Mouse (Mus musculus): Measurements from ENCODE around the gene Glis2. TPM values are rescaled to one million over a fixed set of nuclear protein-coding genes. Genes with fewer than 3 reads are reported as not detected.
A peak's percentile ranks its signal among the peaks of the same experiment; 100 is the strongest.
"Not testable (repeated sequence)": the region's sequence is repeated elsewhere in the genome, so short reads cannot be mapped to it uniquely, and the experiment has no call there.

The Glis2 gene
- 10 to 100 TPM; 35.3 to 43.8 TPM for total RNA-seq (2021)

DNA sequence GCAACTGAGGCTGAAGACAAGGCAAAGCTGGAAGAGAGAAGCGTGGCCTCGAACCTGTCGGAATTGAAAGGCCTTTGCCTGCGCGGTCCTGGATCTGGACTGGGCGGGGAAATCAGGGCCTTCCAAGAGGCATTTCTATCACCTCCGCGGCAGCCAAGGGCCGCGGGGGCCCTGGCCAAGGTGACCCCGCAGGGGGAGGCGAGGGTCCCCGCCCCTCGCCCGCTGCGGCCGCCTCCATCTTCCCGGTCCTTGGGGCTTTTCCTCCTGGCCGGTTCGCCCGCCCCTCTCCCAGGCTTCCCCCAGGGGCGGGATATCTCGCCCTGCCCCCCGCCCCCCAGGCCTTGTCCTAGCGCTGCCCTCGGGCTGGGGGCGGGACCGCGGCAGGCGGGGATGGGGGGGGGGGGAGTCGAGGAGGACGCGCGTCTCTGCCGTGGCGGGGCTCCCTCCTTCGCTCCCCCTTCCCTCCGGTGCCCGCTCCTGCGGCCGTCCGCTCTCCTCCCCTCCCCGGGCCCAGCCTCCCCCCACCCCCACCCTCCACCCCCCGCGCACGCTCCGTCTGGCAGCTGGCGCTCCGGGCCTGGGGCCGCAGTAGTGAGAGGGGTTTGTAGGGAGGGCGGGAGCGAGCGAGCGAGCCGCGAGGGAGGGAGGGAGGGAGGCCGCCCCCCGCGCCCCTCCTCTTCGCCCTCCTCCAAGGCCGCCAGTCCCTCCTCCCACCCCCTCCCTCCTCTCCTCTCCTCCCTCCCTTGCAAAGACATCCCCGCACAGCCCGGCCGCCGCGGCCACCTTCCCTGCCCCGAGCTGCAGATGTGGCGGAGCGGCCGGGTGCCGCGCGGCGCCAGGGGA lies at the start of gene Glis2:
Glis2 (plus strand) TSS at position 743 of the 843 bp plus-strand sequence.
- peak; percentile 74 for DNase-seq

GRCm38 (mm10) chr16:4544845-4545244 lies 49.7 kb upstream of the Glis2 start:
- DNase-seq, result no peak

GRCm38 (mm10) chr16:4546838-4547237 lies 47.7 kb upstream of the Glis2 start:
- DNase-seq, result no peak

DNA sequence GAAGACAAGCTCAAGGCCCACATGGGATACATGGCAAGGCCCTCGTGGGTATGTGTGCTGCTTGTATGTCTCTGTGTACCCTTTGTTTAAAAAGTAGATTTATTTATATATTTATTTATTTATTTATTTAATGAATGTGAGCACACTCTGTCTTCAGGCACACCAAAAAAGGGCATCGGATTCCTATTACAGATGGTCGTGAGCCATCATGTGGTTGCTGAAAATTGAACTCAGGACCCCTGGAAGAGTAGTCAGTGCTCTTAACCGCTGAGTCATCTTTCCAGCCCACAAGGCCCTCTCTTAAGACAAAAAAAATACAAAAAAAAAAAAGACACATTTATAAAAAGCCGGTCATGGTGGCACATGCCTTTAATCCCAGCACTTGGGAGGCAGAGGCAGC lies 46.9 kb upstream of the Glis2 start:
- no peak for DNase-seq

- DNase-seq, result no peak
These were observed 45.4 kb upstream of the Glis2 start for GRCm38 (mm10) chr16:4548953-4549688.

DNA sequence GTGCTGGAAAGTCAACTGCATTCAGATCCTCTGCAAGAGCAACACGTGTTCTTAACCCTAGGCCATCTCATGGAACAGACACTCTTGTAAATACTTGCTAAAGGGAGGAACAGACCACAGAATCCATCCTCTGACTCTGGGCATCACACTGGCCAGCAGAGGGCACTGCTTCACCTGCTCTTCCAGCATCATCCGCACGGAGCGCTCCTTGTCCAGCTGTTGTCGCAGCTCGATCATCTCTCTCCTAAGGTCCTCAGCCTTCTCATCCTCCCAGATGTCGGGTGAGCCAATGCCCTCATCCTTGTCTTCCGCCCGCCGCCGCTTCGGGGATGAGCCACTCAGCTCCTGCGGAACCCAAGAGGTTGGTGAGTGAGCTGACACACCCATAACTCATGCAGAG lies 43.5 kb upstream of the Glis2 start:
- peak; percentile 78 for DNase-seq

- no peak for DNase-seq
These were observed 42.6 kb upstream of the Glis2 start for GRCm38 (mm10) chr16:4551885-4552284.

DNA sequence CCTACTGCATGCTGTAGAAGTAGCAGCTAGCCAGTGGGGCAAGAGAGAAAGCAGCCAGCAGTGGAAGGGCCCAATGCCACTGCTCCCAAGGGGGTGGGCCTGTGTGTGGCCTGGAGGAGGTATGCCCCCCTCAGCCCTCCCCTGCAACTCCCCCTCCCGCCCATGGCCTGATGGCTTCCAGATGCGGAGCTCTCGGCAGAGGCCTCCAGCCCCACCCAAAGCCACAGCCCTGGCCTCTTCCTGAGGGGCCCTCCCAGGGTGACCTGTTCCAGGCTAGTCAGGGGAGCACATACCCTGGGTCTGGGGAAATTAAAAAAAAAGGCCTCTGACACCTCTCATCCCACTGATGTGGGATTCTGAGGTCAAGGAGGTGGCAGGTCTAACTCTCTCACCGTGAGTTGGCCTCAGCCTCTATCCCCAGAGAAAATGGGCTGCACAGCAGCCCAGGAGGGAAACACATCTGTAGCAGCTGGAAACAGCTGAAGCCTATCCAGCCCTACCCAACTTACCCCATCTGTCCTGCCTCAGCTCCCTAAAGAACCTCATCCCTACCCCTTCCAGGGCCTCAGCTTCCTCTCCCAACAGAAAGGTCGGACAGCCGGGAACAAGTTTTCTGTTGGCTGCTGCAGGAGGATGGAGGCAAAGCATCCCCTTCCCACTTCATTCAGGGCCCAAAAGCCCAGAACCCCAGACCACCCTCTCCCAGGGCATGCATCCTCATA lies 41.5 kb upstream of the Glis2 start:
- DNase-seq, result peak; percentile 39

DNA sequence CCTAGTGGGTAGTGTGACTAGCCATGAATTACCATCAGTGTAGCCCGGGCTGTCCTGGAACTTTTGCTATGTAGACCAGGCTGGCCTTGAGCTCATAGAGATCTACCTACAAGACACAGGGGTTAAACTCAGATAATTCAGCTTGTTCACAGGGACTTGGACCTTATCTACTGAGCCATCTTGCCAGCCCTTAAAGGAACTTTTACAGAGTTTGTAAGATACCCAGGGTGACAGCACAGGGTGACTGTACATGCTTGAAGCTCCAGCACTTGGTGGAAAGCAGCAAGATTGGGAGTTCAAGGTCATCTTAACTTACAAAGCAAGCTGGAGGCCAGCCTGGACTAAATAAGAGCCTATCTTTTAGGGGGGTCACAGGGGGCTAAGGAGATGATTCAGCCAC lies 39.0 kb upstream of the Glis2 start:
- DNase-seq, result no peak

DNA sequence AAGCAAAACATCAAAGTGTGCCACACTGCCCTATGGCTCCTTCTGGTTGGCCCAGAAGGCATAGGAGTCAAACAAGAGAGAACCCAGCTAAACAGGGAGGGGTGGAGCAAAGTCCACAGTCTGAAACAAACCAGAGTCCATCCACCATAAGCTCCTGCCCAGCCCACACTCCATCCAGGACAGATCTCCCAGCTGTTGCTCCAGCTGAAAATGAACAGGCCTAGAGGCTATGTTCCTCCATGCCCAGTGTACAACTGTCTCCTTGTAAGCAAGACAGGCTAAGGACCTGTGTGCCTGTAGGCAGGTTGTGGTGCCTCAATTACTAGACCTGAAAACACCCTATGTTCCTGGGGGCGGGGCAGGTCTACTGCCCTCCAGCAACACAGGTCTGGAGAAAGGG lies 37.4 kb upstream of the Glis2 start:
- DNase-seq, result no peak

GRCm38 (mm10) chr16:4557949-4558348 lies 36.6 kb upstream of the Glis2 start:
- peak; percentile 63 for DNase-seq

DNA sequence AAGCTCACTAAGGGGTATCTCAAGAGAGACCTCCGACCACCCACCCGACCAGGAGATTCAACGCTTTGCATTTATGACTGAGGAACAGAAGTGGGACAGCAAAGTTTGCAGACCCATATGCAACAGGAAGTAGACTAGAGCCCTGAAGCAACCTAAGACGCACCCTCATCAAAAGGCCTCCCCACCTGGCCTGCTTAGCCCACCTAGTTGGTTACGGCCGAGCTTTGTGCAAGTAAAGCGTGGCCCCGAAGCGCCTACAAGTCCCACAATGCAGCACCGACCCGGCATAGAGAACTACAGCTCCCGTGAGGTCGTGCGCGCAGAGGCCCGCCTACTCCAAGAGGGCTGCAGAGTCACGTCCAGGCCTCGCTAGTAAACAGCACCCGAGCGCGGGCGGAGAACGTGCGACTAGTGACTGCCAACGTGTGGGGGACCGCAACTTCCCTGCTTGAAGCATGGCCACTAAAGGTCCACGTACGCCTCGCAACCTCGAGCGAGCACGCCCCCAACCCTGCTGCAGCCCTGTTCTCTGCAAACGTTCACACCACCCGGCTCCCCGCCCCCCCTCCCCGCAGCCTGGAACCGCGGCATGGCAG lies 36.0 kb upstream of the Glis2 start:
- DNase-seq, result peak; percentile 89

DNA sequence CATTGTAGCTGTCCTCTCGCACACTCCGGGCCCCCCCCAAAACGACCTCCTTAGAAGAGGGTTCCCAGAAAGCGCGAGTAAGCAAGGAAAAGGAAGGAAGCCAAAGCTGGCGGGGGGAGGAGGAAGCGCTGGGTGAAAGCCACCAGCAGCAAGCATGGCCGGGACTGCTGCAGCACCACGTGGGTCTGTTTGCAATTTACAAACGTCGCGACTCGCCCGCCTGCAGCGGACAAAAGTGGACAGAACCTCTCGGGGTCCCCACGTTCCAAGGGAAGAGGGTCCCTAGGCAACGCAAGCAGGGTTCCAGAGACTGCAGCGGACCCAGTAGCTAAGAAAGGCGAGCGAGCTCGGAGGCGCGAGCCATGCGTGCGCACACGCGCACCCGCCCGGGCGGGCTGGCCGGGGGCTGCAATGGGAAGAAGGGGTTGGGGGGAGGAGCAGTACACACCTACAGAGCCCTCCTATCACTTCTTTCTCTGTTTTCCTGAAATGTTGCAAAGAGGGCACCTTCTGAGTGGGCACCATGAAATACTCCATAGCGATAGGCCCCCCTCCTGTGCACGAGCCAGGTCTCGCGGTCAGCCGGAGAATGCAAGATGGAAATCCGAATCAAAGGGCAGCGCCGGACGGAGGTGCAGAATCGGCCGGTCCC lies 35.4 kb upstream of the Glis2 start:
- DNase-seq, result peak; percentile 68

GRCm38 (mm10) chr16:4559715-4560144 lies 34.8 kb upstream of the Glis2 start, which contains the start of gene Tfap4:
Tfap4 (minus strand) TSS chr16:4559854.
- peak; percentile 85 for DNase-seq

GRCm38 (mm10) chr16:4560145-4560952 lies 34.2 kb upstream of the Glis2 start:
- DNase-seq, result peak; percentile 77

DNA sequence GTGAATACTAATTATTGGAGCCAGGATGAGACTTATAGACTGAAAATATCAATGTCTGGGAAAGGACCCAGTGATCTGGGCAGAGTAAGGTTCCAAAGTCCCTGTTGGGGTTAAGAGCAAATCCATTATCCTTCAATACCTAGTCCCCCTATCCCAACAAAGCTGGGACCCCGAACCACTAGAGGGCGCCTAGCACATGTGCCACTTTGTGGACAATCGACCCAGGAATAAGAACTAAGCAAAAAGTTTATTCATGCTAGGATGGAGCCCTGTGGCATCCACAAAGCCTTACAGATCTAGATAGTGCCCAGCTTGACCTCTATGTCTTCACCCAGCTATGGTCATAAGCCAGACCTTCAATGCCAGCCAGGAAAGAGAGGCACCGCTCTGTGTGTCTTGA lies 26.6 kb upstream of the Glis2 start:
- peak; percentile 93 for DNase-seq

DNA sequence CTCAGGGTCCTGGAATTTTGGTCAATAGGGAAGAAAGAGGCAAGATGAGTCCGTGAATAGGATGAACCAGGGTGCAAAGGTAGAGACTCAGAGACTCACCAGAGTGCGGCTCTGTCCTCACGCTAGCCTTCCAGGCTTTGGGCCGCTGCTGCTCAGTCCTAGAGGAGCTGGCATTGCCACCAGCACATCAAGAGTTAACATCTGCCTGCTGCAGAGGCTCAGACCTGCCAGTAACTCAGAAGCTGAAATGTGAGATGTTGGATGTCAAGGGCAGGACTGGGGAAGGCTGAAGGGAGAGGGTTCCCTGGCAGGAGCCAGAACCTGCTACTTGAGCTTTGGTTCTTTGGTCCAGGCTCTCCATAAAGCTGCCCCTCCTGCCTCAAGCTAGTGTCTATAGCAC lies 23.8 kb upstream of the Glis2 start:
- DNase-seq, result peak; percentile 17

DNA sequence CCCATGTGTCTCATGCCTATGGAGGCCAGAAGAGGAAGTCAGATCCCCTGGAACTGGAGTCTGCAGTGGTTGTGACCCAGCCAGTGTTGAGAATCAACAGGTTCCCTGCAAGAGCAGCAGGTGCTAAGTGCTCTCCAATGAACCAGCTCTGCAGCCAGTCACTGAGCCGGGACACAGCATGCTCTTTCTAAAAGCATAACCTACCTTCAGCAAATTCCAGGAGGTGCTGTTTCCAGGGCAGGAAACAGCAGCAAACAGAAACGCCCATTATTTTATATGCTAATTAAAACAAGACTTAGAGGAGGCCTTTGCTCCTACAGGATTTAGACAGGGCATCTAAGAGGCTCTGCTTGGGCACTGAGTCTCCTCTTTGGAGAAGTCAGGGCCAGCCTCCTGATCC lies 18.5 kb upstream of the Glis2 start:
- DNase-seq, result no peak

DNA sequence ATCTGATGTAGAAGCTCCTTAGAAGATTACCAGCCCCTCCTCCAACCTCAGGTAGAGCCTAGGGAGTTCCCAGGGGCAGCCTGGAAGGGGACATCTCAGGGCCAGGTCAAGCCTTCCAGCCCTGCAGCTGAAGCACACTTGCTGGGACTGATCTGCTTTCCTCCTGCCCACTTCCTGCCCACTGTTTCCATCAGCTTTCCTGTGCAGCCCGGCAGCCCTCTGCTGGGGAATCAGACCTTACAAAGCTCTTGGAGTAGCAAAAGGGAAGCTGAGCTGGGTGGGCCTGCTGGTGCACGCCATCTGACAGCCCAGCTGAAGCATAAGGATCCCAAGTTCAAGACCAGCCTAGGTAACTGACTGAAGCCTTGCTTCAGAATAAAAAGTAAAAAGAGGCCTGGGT lies 17.6 kb upstream of the Glis2 start:
- no peak for DNase-seq

DNA sequence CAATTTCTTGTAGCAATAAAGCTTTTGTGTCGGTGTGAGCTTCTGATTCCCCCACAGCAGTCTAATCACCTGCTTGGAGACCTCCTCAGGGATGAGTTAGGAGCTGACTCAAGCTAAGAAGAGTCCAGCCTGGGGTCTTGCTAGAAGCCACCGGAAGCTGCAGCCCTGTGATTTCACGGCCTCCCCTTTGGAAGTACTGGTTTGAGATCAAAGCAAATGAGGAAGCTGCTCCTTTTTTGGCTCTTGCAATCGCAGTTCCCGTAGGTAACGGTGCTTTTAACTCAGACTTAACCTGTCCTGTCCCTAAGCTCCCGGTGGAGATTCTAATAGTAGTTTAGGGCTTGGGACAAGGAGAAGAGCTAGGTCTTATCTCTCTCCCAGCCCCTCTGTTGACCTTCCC lies 15.9 kb upstream of the Glis2 start:
- DNase-seq, result no peak

- DNase-seq, result not testable (repeated sequence)
These were observed 13.3 kb upstream of the Glis2 start for GRCm38 (mm10) chr16:4581179-4581578.
